Mouse (Mus musculus) stomach, postnatal 0 days (tissue): ENCODE data around the gene Rarb.

Experiments used
- CTCF ChIP-seq: IDR thresholded peaks from 2 replicates; pipeline ENCODE4 v1.5.1; 2016; ENCODE audit warnings: antibody characterized with exemption, low read depth, mild to moderate bottlenecking, moderate library complexity
- EP300 ChIP-seq: optimal IDR thresholded peaks from 2 replicates; pipeline ENCODE3; 2016; ENCODE audit warnings: antibody characterized with exemption

GRCm38 (mm10) chr14:16717821-16718220, 101.1 kb downstream of the Rarb start:
- no peak for TF ChIP-seq CTCF
- TF ChIP-seq EP300: no peak
